Comparison of ENCODE assay signal across 8 mouse cellular contexts in genomic region chr16:96145814-96146213, GRCm38 (mm10). TPM values are rescaled to one million over a fixed set of nuclear protein-coding genes. Genes with fewer than 3 reads are reported as not detected.
DNase-seq lines count a peak whose midpoint lies in the region; ATAC-seq and TF ChIP-seq lines count a peak whose summit lies in the region.

No protein-coding gene starts in this region.

- H3K36me3 ChIP-seq in kidney, adult 2 months (ENCODE audit: control insufficient read depth, insufficient read depth, low read length): no peaks in the 10 kb centered on the region
- H3K36me3 ChIP-seq in hindbrain, embryonic 12.5 days: no peaks in the 10 kb centered on the region
- H3K36me3 ChIP-seq in midbrain, embryonic 11.5 days (ENCODE audit: control insufficient read depth, insufficient read depth, low read length): no peaks in the 10 kb centered on the region

- peak overlapping the region; percentile 76 for H3K4me3 ChIP-seq in kidney, adult 2 months (ENCODE audit: insufficient read depth, low read depth, low read length)
- H3K4me3 ChIP-seq in bone marrow, adult 2 months (replicated peaks; ENCODE audit: control insufficient read depth, low read depth, low read length): peak overlapping the region; percentile 78
- H3K4me3 ChIP-seq in hindbrain, embryonic 12.5 days: peak overlapping the region; percentile 72
- peak overlapping the region; percentile 71 for H3K4me3 ChIP-seq in midbrain, embryonic 11.5 days (ENCODE audit: low read depth, low read length)

- no peak overlapping the region for H3K27ac ChIP-seq in kidney, adult 2 months (ENCODE audit: insufficient read depth, low read depth, low read length)
- H3K27ac ChIP-seq in bone marrow, adult 2 months (ENCODE audit: control insufficient read depth, insufficient read depth, low read depth, low read length, poor library complexity): no peak overlapping the region
- H3K27ac ChIP-seq in hindbrain, embryonic 12.5 days: peak overlapping the region; percentile 58
- no peak overlapping the region; the same call in 1 of the 2 replicates for H3K27ac ChIP-seq in midbrain, embryonic 11.5 days (ENCODE audit: low read depth, low read length)

- H3K4me2 ChIP-seq in hindbrain, embryonic 12.5 days (replicated peaks): peak overlapping the region; percentile 75
- H3K4me2 ChIP-seq in midbrain, embryonic 11.5 days: peak overlapping the region; percentile 61

- TF ChIP-seq CTCF in kidney, adult 2 months (conservative IDR thresholded peaks at IDR 0.05; ENCODE audit: insufficient read depth, insufficient read length, low read depth, low read length): no peak
- TF ChIP-seq CTCF in bone marrow, adult 2 months (IDR thresholded peaks at IDR 0.05; ENCODE audit: control insufficient read depth, insufficient read depth, low read length): no peak

- H3K9ac ChIP-seq in hindbrain, embryonic 12.5 days: peak overlapping the region; percentile 71
- peak overlapping the region; percentile 67 for H3K9ac ChIP-seq in midbrain, embryonic 11.5 days (ENCODE audit: low read length)

- no peak for TF ChIP-seq POLR2A in kidney, adult 2 months (IDR thresholded peaks at IDR 0.05; ENCODE audit: low read depth, low read length)
- no peak for TF ChIP-seq POLR2A in bone marrow, adult 2 months (IDR thresholded peaks at IDR 0.05; ENCODE audit: borderline replicate concordance, control insufficient read depth, low read depth, low read length)

- no peak for DNase-seq in kidney, adult 2 months
- DNase-seq in kidney, postnatal 36 days: no peak
- DNase-seq in midbrain, embryonic 11.5 days (ENCODE audit: low spot score, missing footprints): no peak
- no peak for DNase-seq in right cerebral cortex, postnatal 4 days
- DNase-seq in urinary bladder, postnatal 4 days (ENCODE audit: low spot score in 2 of 2): no peak
- DNase-seq in spleen, postnatal 4 days (ENCODE audit: low spot score in 2 of 2): no peak

- ATAC-seq in hindbrain, embryonic 12.5 days (ENCODE audit: low FRiP score): no peak; the same call in 1 of the 2 replicates
- ATAC-seq in midbrain, embryonic 11.5 days (ENCODE audit: low FRiP score): peak; percentile 34; the same call in 1 of the 2 replicates

- 0% methylated on average over 5 of the region's 5 CpGs for WGBS in kidney, adult 2 months
- 2% methylated on average over 5 of the region's 5 CpGs for WGBS in bone marrow, adult 2 months
- WGBS in hindbrain, embryonic 12.5 days: 0% methylated on average over 5 of the region's 5 CpGs
- 1% methylated on average over 5 of the region's 5 CpGs for WGBS in midbrain, embryonic 11.5 days

- H3K4me1 ChIP-seq in kidney, adult 2 months (ENCODE audit: control insufficient read depth, insufficient read depth, low read length): peaks cover 3% of the 10 kb centered on the region; the same call in 1 of the 2 replicates
- no peaks in the 10 kb centered on the region for H3K4me1 ChIP-seq in bone marrow, adult 2 months (ENCODE audit: control insufficient read depth, insufficient read depth, low read length)
- peaks cover 12% of the 10 kb centered on the region for H3K4me1 ChIP-seq in hindbrain, embryonic 12.5 days
- H3K4me1 ChIP-seq in midbrain, embryonic 11.5 days (ENCODE audit: control insufficient read depth, insufficient read depth, low read length): peaks cover 8% of the 10 kb centered on the region

- no peaks in the 10 kb centered on the region for H3K27me3 ChIP-seq in kidney, adult 2 months (replicated peaks; ENCODE audit: control insufficient read depth, insufficient read depth, low read length)
- H3K27me3 ChIP-seq in hindbrain, embryonic 12.5 days: peaks cover 4% of the 10 kb centered on the region; the same call in 1 of the 2 replicates
- no peaks in the 10 kb centered on the region for H3K27me3 ChIP-seq in midbrain, embryonic 11.5 days (ENCODE audit: control insufficient read depth, insufficient read depth, low read length)

- no peaks in the 10 kb centered on the region for H3K9me3 ChIP-seq in hindbrain, embryonic 12.5 days (replicated peaks)
- no peaks in the 10 kb centered on the region; the same call in 1 of the 2 replicates for H3K9me3 ChIP-seq in midbrain, embryonic 11.5 days (ENCODE audit: control insufficient read depth, low read length)

RNA-seq across cellular contexts. Expression of gene Wrb, which starts 0.6 kb away (rescaled TPM):
- 44.7 and 46.9 TPM in 2 replicates for polyA plus RNA-seq in kidney, adult 2 months (2012; rRNA removed)
- polyA plus RNA-seq in bone marrow, adult 2 months (2011; ENCODE audit: insufficient read depth, insufficient read length, low replicate concordance, missing spikeins): 3.4 and 9.9 TPM in 2 replicates
- 117 and 121 TPM in 2 replicates for polyA plus RNA-seq in hindbrain, embryonic 12.5 days (2016; fragmentation: Nextera tagmentation; extraction: Ambion mirVana)
- 128 and 132 TPM in 2 replicates for polyA plus RNA-seq in midbrain, embryonic 11.5 days (2014; fragmentation: Nextera tagmentation; extraction: Ambion mirVana)

RNA-seq across cellular contexts. Expression of gene Hmgn1, which starts 18.3 kb away (rescaled TPM):
- 23.3 and 36.4 TPM in 2 replicates for polyA plus RNA-seq in kidney, adult 2 months (2012; rRNA removed)
- polyA plus RNA-seq in bone marrow, adult 2 months (2011; ENCODE audit: insufficient read depth, insufficient read length, low replicate concordance, missing spikeins): 53.4 and 102 TPM in 2 replicates
- polyA plus RNA-seq in hindbrain, embryonic 12.5 days (2016; fragmentation: Nextera tagmentation; extraction: Ambion mirVana): 655 and 709 TPM in 2 replicates
- polyA plus RNA-seq in midbrain, embryonic 11.5 days (2014; fragmentation: Nextera tagmentation; extraction: Ambion mirVana): 886 and 907 TPM in 2 replicates

RNA-seq across cellular contexts. Expression of gene Lca5l, which starts 46.3 kb away (rescaled TPM):
- polyA plus RNA-seq in kidney, adult 2 months (2012; rRNA removed): 0.39 and 0.47 TPM in 2 replicates
- polyA plus RNA-seq in bone marrow, adult 2 months (2011; ENCODE audit: insufficient read depth, insufficient read length, low replicate concordance, missing spikeins): 1.3 TPM in 1 of 2 replicates, not detected in the other
- 1.6 TPM in 2 replicates for polyA plus RNA-seq in hindbrain, embryonic 12.5 days (2016; fragmentation: Nextera tagmentation; extraction: Ambion mirVana)
- 1.0 and 1.2 TPM in 2 replicates for polyA plus RNA-seq in midbrain, embryonic 11.5 days (2014; fragmentation: Nextera tagmentation; extraction: Ambion mirVana)

RNA-seq across cellular contexts. Expression of gene Sh3bgr, which starts 54.4 kb away (rescaled TPM):
- 4.5 and 6.7 TPM in 2 replicates for polyA plus RNA-seq in kidney, adult 2 months (2012; rRNA removed)
- 2.7 and 7.6 TPM in 2 replicates for polyA plus RNA-seq in bone marrow, adult 2 months (2011; ENCODE audit: insufficient read depth, insufficient read length, low replicate concordance, missing spikeins)
- 3.0 and 3.2 TPM in 2 replicates for polyA plus RNA-seq in hindbrain, embryonic 12.5 days (2016; fragmentation: Nextera tagmentation; extraction: Ambion mirVana)
- polyA plus RNA-seq in midbrain, embryonic 11.5 days (2014; fragmentation: Nextera tagmentation; extraction: Ambion mirVana): 0.34 and 1.2 TPM in 2 replicates
